Mouse (Mus musculus): ENCODE data around the gene Bmp8a.

- no peak for TF ChIP-seq CTCF (IDR thresholded peaks at IDR 0.05; ENCODE audit: control insufficient read depth, insufficient read depth, insufficient read length)
- TF ChIP-seq MAX (IDR thresholded peaks at IDR 0.05) = no peak
Measured at GRCm38 (mm10) chr4:123376031-123376430, 33.0 kb upstream of the Bmp8a start.

Data from C2C12 (cell line).